20 mouse cellular contexts compared by ENCODE assay signal in genomic region chr2:27156596-27156995, GRCm38 (mm10). TPM values are rescaled to one million over a fixed set of nuclear protein-coding genes. Genes with fewer than 3 reads are reported as not detected.
A peak's percentile ranks its signal among the peaks of the same experiment; 100 is the strongest.
DNase-seq lines count a peak whose midpoint lies in the region; ATAC-seq and TF ChIP-seq lines count a peak whose summit lies in the region.
"Had no signal": no experiment of that assay in that cellular context is flagged by ENCODE, and none has a peak within 500 bp of the region (broad histone marks: within the 10 kb centered on the region; RNA-seq: fewer than 3 reads in every experiment).

No protein-coding gene starts in this region.

- H3K36me3 ChIP-seq in kidney, embryonic 15.5 days, result no peaks in the 10 kb centered on the region
- H3K36me3 ChIP-seq: embryonic facial prominence, embryonic 10.5 days; embryonic facial prominence, embryonic 12.5 days; forebrain, embryonic 15.5 days had no signal

- no peaks in the 10 kb centered on the region for H3K27me3 ChIP-seq in kidney, embryonic 15.5 days
- H3K27me3 ChIP-seq: embryonic facial prominence, embryonic 12.5 days; forebrain, embryonic 13.5 days; forebrain, embryonic 15.5 days had no signal

- no peak for ATAC-seq in kidney, embryonic 15.5 days (replicated peaks; ENCODE audit: low FRiP score)
- ATAC-seq: forebrain, embryonic 13.5 days; forebrain, embryonic 15.5 days; forebrain, postnatal 0 days had no signal

- no peak overlapping the region for H3K27ac ChIP-seq in kidney, embryonic 15.5 days
- H3K27ac ChIP-seq: embryonic facial prominence, embryonic 10.5 days; embryonic facial prominence, embryonic 12.5 days; forebrain, embryonic 13.5 days; forebrain, embryonic 15.5 days had no signal

- TF ChIP-seq CTCF in brain, embryonic 14.5 days (IDR thresholded peaks at IDR 0.05; ENCODE audit: borderline replicate concordance, extremely low read depth, insufficient read depth, insufficient read length), result no peak

- no peak overlapping the region for H3K9ac ChIP-seq in kidney, embryonic 15.5 days
- H3K9ac ChIP-seq: embryonic facial prominence, embryonic 12.5 days; forebrain, embryonic 13.5 days; forebrain, embryonic 15.5 days; forebrain, postnatal 0 days had no signal

- no peak for TF ChIP-seq POLR2A in brain, embryonic 14.5 days (IDR thresholded peaks at IDR 0.05; ENCODE audit: borderline replicate concordance, extremely low read depth, insufficient read depth, insufficient read length, poor library complexity, severe bottlenecking)

- DNase-seq in adrenal gland, adult 2 months, result peak; percentile 32
- DNase-seq in adrenal gland, postnatal 25 days, result no peak
- peak; percentile 24 for DNase-seq in adrenal gland, postnatal 14 days
- DNase-seq in adrenal gland, postnatal 10 days, result no peak
- DNase-seq in brain, embryonic 14.5 days (ENCODE audit: low read depth), result peak; percentile 32
- DNase-seq: cerebellum, adult 11-12 months; cerebellum, adult 2 months; cerebellum, adult 9-10 months; cerebellum, postnatal 10 days; cerebellum, postnatal 25 days; forebrain, postnatal 0 days had no signal

- H3K4me3 ChIP-seq in kidney, embryonic 15.5 days (replicated peaks), result no peak overlapping the region
- H3K4me3 ChIP-seq: embryonic facial prominence, embryonic 10.5 days; embryonic facial prominence, embryonic 12.5 days; forebrain, embryonic 13.5 days; forebrain, embryonic 15.5 days had no signal

- no peaks in the 10 kb centered on the region for H3K4me1 ChIP-seq in kidney, embryonic 15.5 days
- H3K4me1 ChIP-seq: embryonic facial prominence, embryonic 12.5 days had no signal

- WGBS in kidney, embryonic 15.5 days, result 79% methylated on average over 6 of the region's 6 CpGs

- no peaks in the 10 kb centered on the region for H3K9me3 ChIP-seq in kidney, embryonic 15.5 days (replicated peaks)
- H3K9me3 ChIP-seq: embryonic facial prominence, embryonic 10.5 days; embryonic facial prominence, embryonic 12.5 days; forebrain, embryonic 13.5 days; forebrain, embryonic 15.5 days had no signal

- H3K4me2 ChIP-seq in kidney, embryonic 15.5 days, result no peak overlapping the region
- H3K4me2 ChIP-seq: embryonic facial prominence, embryonic 12.5 days; forebrain, embryonic 13.5 days; forebrain, embryonic 15.5 days had no signal

RNA-seq across cellular contexts. Expression of gene Dbh, which starts 8.4 kb away (rescaled TPM):
- 100 to 1,000 TPM; 348 to 637 TPM for total RNA-seq in adrenal gland, adult 2 months (2021)
- 306 and 321 TPM in 2 replicates for polyA plus RNA-seq in adrenal gland, adult 2 months (2012; rRNA removed)
- 324 and 373 TPM in 2 replicates for total RNA-seq in adrenal gland, postnatal 25 days (2021)
- 334 and 392 TPM in 2 replicates for total RNA-seq in adrenal gland, postnatal 14 days (2021)
- total RNA-seq in adrenal gland, postnatal 10 days (2021), result 100 to 1,000 TPM; 330 to 339 TPM
- 0.88 and 2.7 TPM in 2 replicates for polyA plus RNA-seq in brain, embryonic 14.5 days (2012; rRNA removed)
- polyA plus RNA-seq in kidney, embryonic 15.5 days (2015; fragmentation: Nextera tagmentation; extraction: Ambion mirVana), result 3.5 and 19.1 TPM in 2 replicates
- total RNA-seq: ES-E14, MEL had no signal
- polyA plus RNA-seq: forebrain, embryonic 11.5 days; forebrain, embryonic 13.5 days; forebrain, embryonic 15.5 days had no signal

RNA-seq across cellular contexts. Expression of gene Fam163b, which starts 14.3 kb away (rescaled TPM):
- total RNA-seq in adrenal gland, adult 2 months (2021), result 1 to 10 TPM; 2.1 to 2.9 TPM
- polyA plus RNA-seq in adrenal gland, adult 2 months (2012; rRNA removed), result 1.4 and 1.5 TPM in 2 replicates
- total RNA-seq in adrenal gland, postnatal 25 days (2021), result 1.6 and 2.3 TPM in 2 replicates
- 2.0 and 2.1 TPM in 2 replicates for total RNA-seq in adrenal gland, postnatal 14 days (2021)
- total RNA-seq in adrenal gland, postnatal 10 days (2021), result 1 to 10 TPM; 2.0 TPM
- polyA plus RNA-seq in brain, embryonic 14.5 days (2012; rRNA removed), result 5.6 and 7.2 TPM in 2 replicates
- 0.18 and 0.30 TPM in 2 replicates for polyA plus RNA-seq in kidney, embryonic 15.5 days (2015; fragmentation: Nextera tagmentation; extraction: Ambion mirVana)
- total RNA-seq: ES-E14, MEL had no signal
- polyA plus RNA-seq: C2C12 had no signal

Comparison
In these comparisons a context has a peak if more than half of its experiments do, and no peak if none do; other contexts are left out.
1. DNase-seq: peak in adrenal gland, adult 2 months (single experiment), adrenal gland, postnatal 14 days (single experiment) and brain, embryonic 14.5 days (single experiment); none in adrenal gland, postnatal 25 days (single experiment) and adrenal gland, postnatal 10 days (single experiment).